ENCODE assay signal across 8 mouse cellular contexts in the genomic region with DNA sequence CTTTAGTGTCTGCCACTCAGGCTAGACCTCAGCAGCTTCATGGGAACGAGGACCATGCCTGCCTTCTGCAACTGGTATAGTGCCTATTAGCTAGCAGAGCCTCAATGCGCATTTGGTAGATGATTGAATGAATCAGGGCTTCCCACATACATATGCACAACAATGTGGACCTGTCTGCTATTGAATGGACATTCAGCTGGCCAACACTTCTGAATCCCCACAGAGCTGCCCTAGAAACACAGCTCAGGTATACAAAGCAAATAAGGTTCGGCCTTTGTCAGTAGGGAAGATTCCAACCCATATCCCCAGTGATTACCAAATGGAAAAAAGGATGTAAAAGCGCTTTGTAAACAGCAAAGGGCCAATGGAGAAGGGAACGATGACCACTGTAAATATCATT. TPM values are rescaled to one million over a fixed set of nuclear protein-coding genes. Genes with fewer than 3 reads are reported as not detected.
DNase-seq lines count a peak whose midpoint lies in the region; ATAC-seq and TF ChIP-seq lines count a peak whose summit lies in the region.

No protein-coding gene starts in this region.

- H3K4me2 ChIP-seq in forebrain, embryonic 15.5 days (replicated peaks) = peak overlapping the region; percentile 64

- H3K36me3 ChIP-seq in forebrain, embryonic 15.5 days = peaks cover 11% of the 10 kb centered on the region; the same call in 1 of the 2 replicates
- peaks cover 13% of the 10 kb centered on the region for H3K36me3 ChIP-seq in midbrain, embryonic 10.5 days

- H3K4me3 ChIP-seq in left cerebral cortex, adult 2 months = peak overlapping the region; percentile 88
- H3K4me3 ChIP-seq in forebrain, embryonic 15.5 days = peak overlapping the region; percentile 71
- peak overlapping the region; percentile 74 for H3K4me3 ChIP-seq in midbrain, embryonic 10.5 days

- TF ChIP-seq CTCF in left cerebral cortex, adult 2 months (IDR thresholded peaks at IDR 0.05) = no peak

- no peak for DNase-seq in left cerebral cortex, adult 2 months (ENCODE audit: extremely low spot score in 1 of 2, low spot score in 2 of 2)
- DNase-seq in left cerebral cortex, postnatal 10 days (ENCODE audit: extremely low spot score in 1 of 2, low spot score in 2 of 2) = no peak
- peak; percentile 18 to 40 for DNase-seq in cerebellum, adult 18-20 months
- no peak for DNase-seq in midbrain, embryonic 10.5 days (ENCODE audit: low spot score)
- DNase-seq in spleen, postnatal 36 days (ENCODE audit: low spot score in 2 of 2) = no peak
- no peak for DNase-seq in layer of hippocampus, postnatal 36 days
- DNase-seq in spleen, postnatal 4 days (ENCODE audit: low spot score in 2 of 2) = no peak

- peak overlapping the region; percentile 76 for H3K9ac ChIP-seq in forebrain, embryonic 15.5 days (replicated peaks)

- no peaks in the 10 kb centered on the region for H3K9me3 ChIP-seq in forebrain, embryonic 15.5 days
- no peaks in the 10 kb centered on the region for H3K9me3 ChIP-seq in midbrain, embryonic 10.5 days (replicated peaks)

- ATAC-seq in forebrain, embryonic 15.5 days (replicated peaks) = no peak; the same call in 1 of the 2 replicates

- 6% methylated on average over 5 of the region's 5 CpGs for WGBS in forebrain, embryonic 15.5 days
- WGBS in midbrain, embryonic 10.5 days = 21% methylated on average over 5 of the region's 5 CpGs

- intact Hi-C loops in left cerebral cortex, adult 2 months (cut with DNase I) = loop anchor here (5.0 kb wide), 1 partner anchor 948 kb away; a partner anchor contains a TSS
- intact Hi-C loops in left cerebral cortex, postnatal 10 days (cut with DNase I) = no loop called here

- peaks cover 27% of the 10 kb centered on the region for H3K4me1 ChIP-seq in forebrain, embryonic 15.5 days
- H3K4me1 ChIP-seq in midbrain, embryonic 10.5 days = peaks cover 13% of the 10 kb centered on the region

- no peaks in the 10 kb centered on the region for H3K27me3 ChIP-seq in forebrain, embryonic 15.5 days
- H3K27me3 ChIP-seq in midbrain, embryonic 10.5 days (ENCODE audit: low read depth, poor library complexity, severe bottlenecking) = peaks cover 6% of the 10 kb centered on the region; the same call in 1 of the 2 replicates

- peak overlapping the region; percentile 82 for H3K27ac ChIP-seq in left cerebral cortex, adult 2 months
- H3K27ac ChIP-seq in forebrain, embryonic 15.5 days (replicated peaks) = peak overlapping the region; percentile 74
- peak overlapping the region; percentile 85; the same call in 1 of the 2 replicates for H3K27ac ChIP-seq in midbrain, embryonic 10.5 days (replicated peaks)

RNA-seq across cellular contexts. Expression of a gene that starts 0.7 kb away (rescaled TPM):
- total RNA-seq in left cerebral cortex, adult 2 months (2021) = 10 to 100 TPM; 24.2 to 25.1 TPM
- 10 to 100 TPM; 28.6 to 29.7 TPM for total RNA-seq in left cerebral cortex, postnatal 10 days (2021)
- polyA plus RNA-seq in forebrain, embryonic 15.5 days (2015; fragmentation: Nextera tagmentation; extraction: Ambion mirVana) = 21.7 and 22.1 TPM in 2 replicates
- 8.4 and 9.3 TPM in 2 replicates for polyA plus RNA-seq in midbrain, embryonic 10.5 days (2016; fragmentation: Nextera tagmentation; extraction: Ambion mirVana)
- 10 to 100 TPM; 28.2 to 38.6 TPM for total RNA-seq in layer of hippocampus, postnatal 36 days (2021)

Comparison
In these comparisons a context has a peak if more than half of its experiments do, and no peak if none do; other contexts are left out.
1. DNase-seq: peak in cerebellum, adult 18-20 months (2 of 2); none in left cerebral cortex, adult 2 months (0 of 2), left cerebral cortex, postnatal 10 days (0 of 2), midbrain, embryonic 10.5 days (single experiment), spleen, postnatal 36 days (0 of 2), layer of hippocampus, postnatal 36 days (0 of 2) and spleen, postnatal 4 days (0 of 2).
2. Peak in every context shown above with its lines, with median percentiles within 50 percentile points of each other: H3K27ac ChIP-seq and H3K4me3 ChIP-seq.